Mouse (Mus musculus): ENCODE data around the gene Grn. TPM values are rescaled to one million over a fixed set of nuclear protein-coding genes. Genes with fewer than 3 reads are reported as not detected.

Grn gene
- total and polyA plus RNA-seq, 2 experiments from 2014 or later = 78.0 to 90.4 TPM

DNA sequence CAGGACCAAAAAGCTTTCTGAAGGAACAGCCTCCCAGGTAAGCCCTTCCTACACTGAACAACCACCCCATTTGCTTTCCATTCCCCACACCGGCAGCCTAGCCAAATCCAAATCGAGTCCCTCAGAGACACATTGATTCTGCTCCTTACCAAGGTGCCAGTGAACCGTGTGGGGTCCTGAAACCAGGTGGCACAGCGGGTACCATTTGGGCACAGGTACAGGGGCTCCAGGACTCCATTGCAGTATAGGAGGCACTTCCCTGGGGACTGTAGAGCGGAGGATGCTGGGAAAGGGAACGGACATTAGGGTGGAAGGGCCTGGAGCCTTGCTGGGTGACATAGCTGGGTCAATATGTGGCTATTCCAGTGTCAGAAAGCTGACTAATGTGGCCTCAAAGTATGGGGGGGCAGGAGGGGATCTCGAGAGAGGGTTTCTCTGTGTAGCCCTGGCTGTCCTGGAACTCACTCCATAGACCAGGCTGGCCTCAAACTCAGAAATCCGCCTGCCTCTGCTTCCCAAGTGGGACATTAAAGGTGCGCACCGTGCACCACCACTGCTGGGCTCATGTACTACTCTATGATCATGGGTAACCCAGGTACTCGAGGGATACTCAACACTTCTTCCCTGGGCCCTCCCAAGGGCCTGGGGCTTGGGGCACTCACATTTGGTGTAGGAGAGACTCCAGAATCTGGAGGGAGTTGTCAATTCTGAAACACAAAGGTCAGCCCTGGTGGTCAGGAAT lies 24.4 kb upstream of the Grn start:
- peak overlapping the region; percentile 84 for H3K4me2 ChIP-seq (ENCODE audit: low read depth, low read length, poor library complexity, severe bottlenecking)

DNA sequence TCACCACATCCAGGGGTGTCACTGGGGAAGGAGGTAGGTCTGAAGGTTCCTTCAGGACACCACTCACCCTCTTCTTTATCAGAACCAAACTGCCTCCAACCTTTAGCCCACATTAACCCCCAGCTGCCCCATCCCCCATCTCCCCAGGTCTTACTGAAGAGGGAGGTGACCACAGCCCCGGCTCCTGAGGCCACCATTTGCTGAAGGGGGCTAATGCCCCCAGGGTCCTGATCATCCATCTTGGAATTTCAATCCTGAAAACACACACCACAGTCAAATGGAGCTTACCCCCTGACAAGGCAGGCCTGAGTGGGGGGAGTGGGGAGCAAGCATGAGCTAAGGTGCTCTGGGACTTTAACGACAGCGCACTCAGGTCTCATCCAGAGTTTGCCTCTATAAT lies 23.7 kb upstream of the Grn start:
- Histone ChIP-seq H3K4me3 (ENCODE audit: low read depth, low read length) (peak overlapping the region; percentile 83), H3K27ac (ENCODE audit: low read depth, low read length) (no peak overlapping the region; the same call in 1 of the 2 replicates), H3K9me3 (ENCODE audit: low read length) (no peaks in the 10 kb centered on the region), H3K4me1 (ENCODE audit: insufficient read depth, low read length) (peaks cover 9% of the 10 kb centered on the region; the same call in 1 of the 2 replicates), H3K4me2 (ENCODE audit: low read depth, low read length, poor library complexity, severe bottlenecking) (peak overlapping the region; percentile 84), H3K9ac (replicated peaks; ENCODE audit: low read length, poor library complexity, severe bottlenecking) (peak overlapping the region; percentile 84), H3K36me3 (ENCODE audit: insufficient read depth, low read length) (peaks cover 34% of the 10 kb centered on the region), H3K27me3 (ENCODE audit: insufficient read depth, low read length) (no peaks in the 10 kb centered on the region)
- no peak for ATAC-seq (ENCODE audit: low FRiP score)
- DNase-seq (ENCODE audit: low spot score) = no peak
- TF ChIP-seq CTCF (IDR thresholded peaks at IDR 0.05) = no peak
- 12% methylated on average over 3 of the region's 3 CpGs for WGBS

More for the DNA sequence above, 24.4 kb upstream of the Grn start:
- Histone ChIP-seq H3K36me3 (ENCODE audit: insufficient read depth, low read length) (peaks cover 34% of the 10 kb centered on the region), H3K27ac (ENCODE audit: low read depth, low read length) (no peak overlapping the region), H3K4me3 (ENCODE audit: low read depth, low read length) (peak overlapping the region; percentile 83; the same call in 1 of the 2 replicates), H3K4me1 (ENCODE audit: insufficient read depth, low read length) (peaks cover 9% of the 10 kb centered on the region; the same call in 1 of the 2 replicates), H3K27me3 (ENCODE audit: insufficient read depth, low read length) (no peaks in the 10 kb centered on the region), H3K9me3 (ENCODE audit: low read length) (no peaks in the 10 kb centered on the region), H3K9ac (replicated peaks; ENCODE audit: low read length, poor library complexity, severe bottlenecking) (peak overlapping the region; percentile 84)
- 85% methylated on average over 11 of the region's 11 CpGs for WGBS
- DNase-seq (ENCODE audit: low spot score) (no peak), ATAC-seq (ENCODE audit: low FRiP score) (no peak)
- TF ChIP-seq CTCF (IDR thresholded peaks at IDR 0.05) = no peak

DNA sequence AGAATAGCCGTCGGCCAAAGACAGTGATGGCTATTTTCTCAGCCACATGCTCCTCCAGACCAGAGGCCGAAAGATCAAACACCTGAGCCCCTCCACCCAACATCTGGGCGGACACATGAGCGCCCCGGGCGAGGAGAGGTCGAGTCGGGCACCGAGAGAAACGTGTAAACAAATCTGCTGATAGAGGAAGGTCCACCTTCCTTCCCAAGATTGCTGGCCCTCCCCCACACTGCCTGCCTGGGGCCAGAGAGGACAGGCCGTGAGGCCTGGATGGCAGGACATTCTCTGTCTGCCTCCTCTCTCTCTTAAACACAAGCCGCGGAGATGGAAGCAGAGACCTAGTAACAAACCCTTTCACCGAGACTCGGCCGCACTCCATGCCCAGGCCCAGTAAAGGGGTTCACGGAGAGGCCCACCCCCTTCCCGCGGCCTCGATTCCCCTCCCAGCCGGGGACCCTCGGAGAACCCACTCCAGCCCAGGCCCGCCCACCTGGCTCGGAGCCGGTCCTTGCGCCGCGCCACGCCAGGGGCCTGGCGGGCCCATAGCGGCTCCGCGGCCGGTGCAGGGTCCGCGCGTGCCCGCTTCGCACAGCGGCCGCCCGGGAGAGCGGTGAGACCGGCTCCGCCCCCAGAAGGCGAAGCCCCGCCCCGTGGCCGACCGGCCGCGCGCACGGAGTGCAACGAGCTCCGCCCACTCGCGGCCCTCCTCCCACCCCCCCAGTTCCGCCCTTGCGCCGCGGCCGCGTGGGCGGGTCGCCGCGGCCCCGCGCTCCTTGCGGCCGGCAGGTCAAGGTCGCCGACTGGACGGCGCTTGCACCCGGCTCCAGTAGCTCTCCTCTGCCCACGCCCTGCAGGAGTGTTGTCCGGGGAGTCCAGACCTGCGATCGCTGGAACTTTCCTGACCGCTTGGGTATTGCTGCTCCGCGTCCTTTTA lies 22.9 kb upstream of the Grn start:
- Histone ChIP-seq H3K4me3 (ENCODE audit: low read depth, low read length) (peak overlapping the region; percentile 83), H3K4me1 (ENCODE audit: insufficient read depth, low read length) (peaks cover 9% of the 10 kb centered on the region; the same call in 1 of the 2 replicates), H3K36me3 (ENCODE audit: insufficient read depth, low read length) (peaks cover 26% of the 10 kb centered on the region), H3K27ac (ENCODE audit: low read depth, low read length) (peak overlapping the region; percentile 84), H3K4me2 (ENCODE audit: low read depth, low read length, poor library complexity, severe bottlenecking) (peak overlapping the region; percentile 84), H3K9ac (replicated peaks; ENCODE audit: low read length, poor library complexity, severe bottlenecking) (peak overlapping the region; percentile 84), H3K27me3 (ENCODE audit: insufficient read depth, low read length) (no peaks in the 10 kb centered on the region), H3K9me3 (ENCODE audit: low read length) (no peaks in the 10 kb centered on the region)
- no peak for TF ChIP-seq CTCF (IDR thresholded peaks at IDR 0.05)
- WGBS = 0% methylated on average over 68 of the region's 85 CpGs
- DNase-seq (ENCODE audit: low spot score) (peak; percentile 93), ATAC-seq (ENCODE audit: low FRiP score) (peak; percentile 72)

DNA sequence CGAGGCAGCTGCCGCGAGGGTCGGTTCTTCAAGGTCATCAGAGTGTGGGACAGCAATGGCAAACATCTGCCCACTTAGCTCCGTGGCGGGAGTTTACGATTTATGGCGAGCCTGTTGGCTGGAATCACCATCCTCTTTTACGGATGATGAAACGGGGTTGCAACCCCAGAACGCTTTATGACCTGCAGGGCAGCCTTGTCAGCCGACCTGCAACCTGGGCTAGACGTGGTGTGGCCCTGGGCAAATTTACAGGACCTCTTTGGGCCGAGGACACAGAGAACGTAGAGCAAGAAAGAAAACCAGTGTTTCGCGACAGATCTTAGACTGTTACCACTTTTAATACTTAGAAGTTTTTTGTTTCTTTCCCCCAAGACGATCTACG lies 22.3 kb upstream of the Grn start, which contains the start of gene Slc25a39:
Gene Slc25a39 (minus strand): TSS at position 113 of the 382 bp plus-strand sequence.
- Histone ChIP-seq H3K4me2 (ENCODE audit: low read depth, low read length, poor library complexity, severe bottlenecking) (peak within 1 kb of the TSS; percentile 84), H3K4me1 (ENCODE audit: insufficient read depth, low read length) (peaks cover 9% of the 10 kb centered on the region; the same call in 1 of the 2 replicates), H3K36me3 (ENCODE audit: insufficient read depth, low read length) (peaks cover 20% of the 10 kb centered on the region), H3K9ac (replicated peaks; ENCODE audit: low read length, poor library complexity, severe bottlenecking) (peak within 1 kb of the TSS; percentile 84), H3K4me3 (ENCODE audit: low read depth, low read length) (peak within 1 kb of the TSS; percentile 83), H3K27ac (ENCODE audit: low read depth, low read length) (peak within 1 kb of the TSS; percentile 84), H3K9me3 (ENCODE audit: low read length) (no peaks in the 10 kb centered on the region), H3K27me3 (ENCODE audit: insufficient read depth, low read length) (no peaks in the 10 kb centered on the region)
- TF ChIP-seq CTCF (IDR thresholded peaks at IDR 0.05) = no peak
- under 1% methylated on average over 19 of the region's 19 CpGs for WGBS
- ATAC-seq (ENCODE audit: low FRiP score) (no peak), DNase-seq (ENCODE audit: low spot score) (no peak)

DNA sequence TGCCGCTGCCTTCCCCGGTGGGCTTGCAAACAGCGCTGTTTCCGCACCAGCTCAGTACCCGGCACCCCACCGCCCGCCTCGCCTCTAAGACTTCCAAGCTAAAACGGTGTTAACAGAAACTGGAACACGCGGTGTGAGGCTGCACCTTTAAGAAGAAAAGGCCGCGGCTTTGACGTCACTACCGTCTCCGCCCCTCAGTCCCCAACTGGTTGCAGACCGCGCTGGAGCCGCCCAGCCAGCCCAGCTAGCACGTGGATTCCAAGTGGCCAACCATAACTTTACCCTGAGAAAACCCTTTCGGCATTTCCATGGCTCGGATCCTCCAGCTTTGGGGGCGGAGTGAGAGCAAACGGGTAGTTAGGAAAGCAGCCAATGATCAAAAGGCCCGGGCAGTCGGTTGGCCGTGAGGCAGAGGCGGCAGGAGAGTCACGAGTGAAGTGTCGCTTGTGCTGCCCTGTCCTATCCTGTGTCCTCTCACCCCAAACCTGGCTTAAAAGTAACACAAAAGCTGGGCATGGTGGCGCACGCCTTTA lies 21.7 kb upstream of the Grn start:
- Histone ChIP-seq H3K4me2 (ENCODE audit: low read depth, low read length, poor library complexity, severe bottlenecking) (peak overlapping the region; percentile 84), H3K4me3 (ENCODE audit: low read depth, low read length) (peak overlapping the region; percentile 83), H3K36me3 (ENCODE audit: insufficient read depth, low read length) (peaks cover 14% of the 10 kb centered on the region), H3K27me3 (ENCODE audit: insufficient read depth, low read length) (no peaks in the 10 kb centered on the region), H3K4me1 (ENCODE audit: insufficient read depth, low read length) (peaks cover 9% of the 10 kb centered on the region; the same call in 1 of the 2 replicates), H3K27ac (ENCODE audit: low read depth, low read length) (peak overlapping the region; percentile 84), H3K9ac (replicated peaks; ENCODE audit: low read length, poor library complexity, severe bottlenecking) (no peak overlapping the region), H3K9me3 (ENCODE audit: low read length) (no peaks in the 10 kb centered on the region)
- no peak for TF ChIP-seq CTCF (IDR thresholded peaks at IDR 0.05)
- DNase-seq (ENCODE audit: low spot score) (peak; percentile 99), ATAC-seq (ENCODE audit: low FRiP score) (peak; percentile 91)
- under 1% methylated on average over 32 of the region's 32 CpGs for WGBS
